Mouse (Mus musculus) small intestine, adult 2 months (tissue): ENCODE results near the gene Specc1l.

Experiments used
- CTCF ChIP-seq: fragments of 200-500 bp; IDR thresholded peaks from 2 replicates; pipeline ENCODE4 v1.5.1; 2012; ENCODE audit warnings: low read depth, mild to moderate bottlenecking, control low read depth, inconsistent platforms, low read length, moderate library complexity, mixed read lengths; ENCODE audit not compliant: insufficient replicate concordance, insufficient read length; ENCODE audit errors: extremely low read depth
- POLR2A ChIP-seq: fragments of 200-500 bp; IDR thresholded peaks from 2 replicates; pipeline ENCODE4 v1.6.1; 2012; ENCODE audit warnings: low read depth, mild to moderate bottlenecking, control low read depth, inconsistent platforms, low read length, moderate library complexity

GRCm38 (mm10) chr10:75237166-75237565 lies 25.3 kb downstream of the Specc1l start:
- TF ChIP-seq CTCF (no peak), POLR2A (no peak)
